Mouse (Mus musculus): ENCODE measurements around the gene Cptp. TPM values are rescaled to one million over a fixed set of nuclear protein-coding genes. Genes with fewer than 3 reads are reported as not detected.

The Cptp gene
- 24.7 and 24.8 TPM in 2 replicates for polyA plus RNA-seq (2014; fragmentation: Nextera tagmentation; extraction: Ambion mirVana)

GRCm38 (mm10) chr4:155869317-155870033, at the start of gene Cptp, which contains the start of gene Ints11:
Cptp (minus strand) TSS chr4:155869440.
Ints11 (plus strand) TSS chr4:155869546.
- H3K9me3 ChIP-seq (ENCODE audit: control insufficient read depth, low read length), result no peaks in the 10 kb centered on the region
- peak within 1 kb of the TSS; percentile 35; the same call in 1 of the 2 replicates for H3K27ac ChIP-seq (ENCODE audit: low read depth, low read length)

GRCm38 (mm10) chr4:155908751-155909150, 39.5 kb upstream of the Cptp start:
- H3K36me3 ChIP-seq (ENCODE audit: control insufficient read depth, insufficient read depth, low read length), result peaks cover 10% of the 10 kb centered on the region
- no peaks in the 10 kb centered on the region for H3K27me3 ChIP-seq (ENCODE audit: control insufficient read depth, insufficient read depth, low read length)
- H3K9me3 ChIP-seq (ENCODE audit: control insufficient read depth, low read length), result no peaks in the 10 kb centered on the region
- no peak overlapping the region for H3K4me3 ChIP-seq (ENCODE audit: low read depth, low read length)
- ATAC-seq (ENCODE audit: low FRiP score), result no peak
- DNase-seq (ENCODE audit: low spot score, missing footprints), result peak; percentile 60
- no peaks in the 10 kb centered on the region for H3K4me1 ChIP-seq (ENCODE audit: control insufficient read depth, insufficient read depth, low read length)
- WGBS, result 88% methylated on average over 4 of the region's 4 CpGs
- no peak overlapping the region for H3K27ac ChIP-seq (ENCODE audit: low read depth, low read length)
- no peak overlapping the region for H3K9ac ChIP-seq (ENCODE audit: low read length)
- H3K4me2 ChIP-seq, result no peak overlapping the region

More at GRCm38 (mm10) chr4:155869317-155870033, at the start of gene Cptp, which contains the start of gene Ints11:
- H3K27me3 ChIP-seq (ENCODE audit: control insufficient read depth, insufficient read depth, low read length), result no peaks in the 10 kb centered on the region
- peak within 1 kb of the TSS; percentile 98 for H3K4me2 ChIP-seq
- H3K4me1 ChIP-seq (ENCODE audit: control insufficient read depth, insufficient read depth, low read length), result peaks cover 11% of the 10 kb centered on the region
- peak within 1 kb of the TSS; percentile 81 for H3K4me3 ChIP-seq (ENCODE audit: low read depth, low read length)
- DNase-seq (ENCODE audit: low spot score, missing footprints), result peak; percentile 99
- H3K36me3 ChIP-seq (ENCODE audit: control insufficient read depth, insufficient read depth, low read length), result peaks cover 13% of the 10 kb centered on the region
- under 1% methylated on average over 63 of the region's 63 CpGs for WGBS
- ATAC-seq (ENCODE audit: low FRiP score), result peak; percentile 97
- peak within 1 kb of the TSS; percentile 88 for H3K9ac ChIP-seq (ENCODE audit: low read length)

GRCm38 (mm10) chr4:155908281-155908680, 39.0 kb upstream of the Cptp start:
- Histone ChIP-seq H3K4me1 (ENCODE audit: control insufficient read depth, insufficient read depth, low read length) (no peaks in the 10 kb centered on the region), H3K27ac (ENCODE audit: low read depth, low read length) (no peak overlapping the region), H3K9ac (ENCODE audit: low read length) (no peak overlapping the region), H3K4me3 (ENCODE audit: low read depth, low read length) (no peak overlapping the region), H3K9me3 (ENCODE audit: control insufficient read depth, low read length) (no peaks in the 10 kb centered on the region), H3K4me2 (no peak overlapping the region), H3K36me3 (ENCODE audit: control insufficient read depth, insufficient read depth, low read length) (peaks cover 12% of the 10 kb centered on the region), H3K27me3 (ENCODE audit: control insufficient read depth, insufficient read depth, low read length) (no peaks in the 10 kb centered on the region)
- DNase-seq (ENCODE audit: low spot score, missing footprints) (peak; percentile 69), ATAC-seq (ENCODE audit: low FRiP score) (no peak)
- 78% methylated on average over 7 of the region's 7 CpGs for WGBS

GRCm38 (mm10) chr4:155907003-155907402, 37.8 kb upstream of the Cptp start:
- peaks cover 23% of the 10 kb centered on the region for H3K36me3 ChIP-seq (ENCODE audit: control insufficient read depth, insufficient read depth, low read length)

GRCm38 (mm10) chr4:155906125-155906524, 36.9 kb upstream of the Cptp start:
- no peaks in the 10 kb centered on the region for H3K27me3 ChIP-seq (ENCODE audit: control insufficient read depth, insufficient read depth, low read length)
- no peak overlapping the region for H3K4me3 ChIP-seq (ENCODE audit: low read depth, low read length)
- no peak overlapping the region for H3K4me2 ChIP-seq
- H3K9me3 ChIP-seq (ENCODE audit: control insufficient read depth, low read length), result no peaks in the 10 kb centered on the region
- no peak overlapping the region for H3K27ac ChIP-seq (ENCODE audit: low read depth, low read length)
- ATAC-seq (ENCODE audit: low FRiP score) (no peak), DNase-seq (ENCODE audit: low spot score, missing footprints) (no peak)
- H3K9ac ChIP-seq (ENCODE audit: low read length), result no peak overlapping the region
- WGBS, result 87% methylated on average over 9 of the region's 9 CpGs
- peaks cover 28% of the 10 kb centered on the region for H3K36me3 ChIP-seq (ENCODE audit: control insufficient read depth, insufficient read depth, low read length)
- no peaks in the 10 kb centered on the region for H3K4me1 ChIP-seq (ENCODE audit: control insufficient read depth, insufficient read depth, low read length)

More at GRCm38 (mm10) chr4:155907003-155907402, 37.8 kb upstream of the Cptp start:
- DNase-seq (ENCODE audit: low spot score, missing footprints) (no peak), ATAC-seq (ENCODE audit: low FRiP score) (no peak)
- Histone ChIP-seq H3K4me1 (ENCODE audit: control insufficient read depth, insufficient read depth, low read length) (no peaks in the 10 kb centered on the region), H3K4me2 (no peak overlapping the region), H3K9ac (ENCODE audit: low read length) (no peak overlapping the region), H3K9me3 (ENCODE audit: control insufficient read depth, low read length) (no peaks in the 10 kb centered on the region), H3K27ac (ENCODE audit: low read depth, low read length) (no peak overlapping the region), H3K4me3 (ENCODE audit: low read depth, low read length) (no peak overlapping the region), H3K27me3 (ENCODE audit: control insufficient read depth, insufficient read depth, low read length) (no peaks in the 10 kb centered on the region)
- 86% methylated on average over 11 of the region's 11 CpGs for WGBS

GRCm38 (mm10) chr4:155905634-155906033, 36.4 kb upstream of the Cptp start:
- no peaks in the 10 kb centered on the region for H3K27me3 ChIP-seq (ENCODE audit: control insufficient read depth, insufficient read depth, low read length)
- no peak overlapping the region for H3K4me3 ChIP-seq (ENCODE audit: low read depth, low read length)
- H3K9ac ChIP-seq (ENCODE audit: low read length), result no peak overlapping the region
- H3K4me2 ChIP-seq, result no peak overlapping the region
- H3K4me1 ChIP-seq (ENCODE audit: control insufficient read depth, insufficient read depth, low read length), result no peaks in the 10 kb centered on the region
- H3K36me3 ChIP-seq (ENCODE audit: control insufficient read depth, insufficient read depth, low read length), result peaks cover 28% of the 10 kb centered on the region
- peak; percentile 41 for DNase-seq (ENCODE audit: low spot score, missing footprints)
- no peak overlapping the region for H3K27ac ChIP-seq (ENCODE audit: low read depth, low read length)
- no peak for ATAC-seq (ENCODE audit: low FRiP score)
- H3K9me3 ChIP-seq (ENCODE audit: control insufficient read depth, low read length), result no peaks in the 10 kb centered on the region
- 85% methylated on average over 13 of the region's 13 CpGs for WGBS

GRCm38 (mm10) chr4:155904318-155905102, 35.3 kb upstream of the Cptp start:
- no peaks in the 10 kb centered on the region for H3K4me1 ChIP-seq (ENCODE audit: control insufficient read depth, insufficient read depth, low read length)
- WGBS, result 92% methylated on average over 13 of the region's 13 CpGs
- H3K9me3 ChIP-seq (ENCODE audit: control insufficient read depth, low read length), result no peaks in the 10 kb centered on the region
- ATAC-seq (ENCODE audit: low FRiP score), result no peak
- H3K4me3 ChIP-seq (ENCODE audit: low read depth, low read length), result no peak overlapping the region
- H3K27ac ChIP-seq (ENCODE audit: low read depth, low read length), result no peak overlapping the region
- H3K9ac ChIP-seq (ENCODE audit: low read length), result no peak overlapping the region
- peaks cover 33% of the 10 kb centered on the region for H3K36me3 ChIP-seq (ENCODE audit: control insufficient read depth, insufficient read depth, low read length)
- no peaks in the 10 kb centered on the region for H3K27me3 ChIP-seq (ENCODE audit: control insufficient read depth, insufficient read depth, low read length)
- peak; percentile 83 for DNase-seq (ENCODE audit: low spot score, missing footprints)
- H3K4me2 ChIP-seq, result no peak overlapping the region

GRCm38 (mm10) chr4:155903246-155903645, 34.0 kb upstream of the Cptp start:
- no peak overlapping the region for H3K4me2 ChIP-seq
- ATAC-seq (ENCODE audit: low FRiP score), result no peak

GRCm38 (mm10) chr4:155901205-155901604, 32.0 kb upstream of the Cptp start:
- Histone ChIP-seq H3K4me1 (ENCODE audit: control insufficient read depth, insufficient read depth, low read length) (no peaks in the 10 kb centered on the region), H3K27ac (ENCODE audit: low read depth, low read length) (no peak overlapping the region), H3K4me3 (ENCODE audit: low read depth, low read length) (no peak overlapping the region), H3K36me3 (ENCODE audit: control insufficient read depth, insufficient read depth, low read length) (peaks cover 39% of the 10 kb centered on the region), H3K9ac (ENCODE audit: low read length) (no peak overlapping the region), H3K9me3 (ENCODE audit: control insufficient read depth, low read length) (no peaks in the 10 kb centered on the region), H3K27me3 (ENCODE audit: control insufficient read depth, insufficient read depth, low read length) (no peaks in the 10 kb centered on the region), H3K4me2 (no peak overlapping the region)
- no peak for DNase-seq (ENCODE audit: low spot score, missing footprints)
- 93% methylated on average over 3 of the region's 3 CpGs for WGBS
- no peak for ATAC-seq (ENCODE audit: low FRiP score)

More at GRCm38 (mm10) chr4:155903246-155903645, 34.0 kb upstream of the Cptp start:
- Histone ChIP-seq H3K27ac (ENCODE audit: low read depth, low read length) (no peak overlapping the region), H3K4me1 (ENCODE audit: control insufficient read depth, insufficient read depth, low read length) (no peaks in the 10 kb centered on the region), H3K9me3 (ENCODE audit: control insufficient read depth, low read length) (no peaks in the 10 kb centered on the region), H3K4me3 (ENCODE audit: low read depth, low read length) (no peak overlapping the region), H3K27me3 (ENCODE audit: control insufficient read depth, insufficient read depth, low read length) (no peaks in the 10 kb centered on the region), H3K9ac (ENCODE audit: low read length) (no peak overlapping the region), H3K36me3 (ENCODE audit: control insufficient read depth, insufficient read depth, low read length) (peaks cover 35% of the 10 kb centered on the region)
- WGBS, result 94% methylated on average over 13 of the region's 13 CpGs
- DNase-seq (ENCODE audit: low spot score, missing footprints), result no peak
